Mouse (Mus musculus): Measurements from ENCODE around the gene Zdhhc1.

DNA sequence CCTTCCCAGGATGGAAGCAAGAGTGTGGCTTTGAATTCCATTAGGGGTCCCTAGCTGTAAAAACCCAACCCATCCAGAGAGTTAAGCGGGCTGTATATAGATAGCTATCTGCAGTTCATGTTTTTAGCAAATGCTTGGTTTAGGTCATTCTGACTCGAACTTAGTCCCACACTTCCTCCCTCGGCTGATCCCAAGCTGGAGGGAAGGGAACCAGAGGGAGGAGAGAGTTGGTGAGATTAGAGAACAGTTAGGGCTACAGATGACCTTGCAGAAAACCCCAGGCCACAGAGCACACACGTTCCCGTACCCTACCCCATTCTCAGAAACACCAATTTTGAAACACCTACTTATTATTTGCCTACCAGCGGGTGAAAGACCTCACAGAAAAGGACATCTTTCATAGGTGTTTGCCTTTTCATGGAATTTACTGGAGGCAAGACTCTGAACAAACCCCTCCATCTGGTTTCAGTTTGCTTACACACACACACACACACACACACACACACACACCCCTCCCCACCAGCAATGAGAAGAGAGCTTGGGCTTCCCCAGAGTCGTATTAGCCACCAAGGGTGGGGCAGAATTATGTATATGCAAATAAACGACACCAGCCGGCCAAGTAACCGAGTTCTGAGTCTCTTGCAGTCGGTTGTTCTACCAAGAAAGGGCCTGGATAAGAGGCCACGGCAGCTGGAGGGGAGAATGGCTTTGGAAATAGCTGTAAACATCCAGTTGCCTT is 13.5 kb upstream of the Zdhhc1 start:
- no peak for TF ChIP-seq TAL1 (IDR thresholded peaks at IDR 0.05; ENCODE audit: low read length)
- no peak for TF ChIP-seq GATA1 (IDR thresholded peaks at IDR 0.05; ENCODE audit: low read length)

All from erythroblast, embryonic 14.5 days (primary cell).